Mouse (Mus musculus): ENCODE measurements around the gene Krt4. TPM values are rescaled to one million over a fixed set of nuclear protein-coding genes. Genes with fewer than 3 reads are reported as not detected.
A peak's percentile ranks its signal among the peaks of the same experiment; 100 is the strongest.

The Krt4 gene
- total RNA-seq, 2 experiments from 2014 or later: not detected

- Histone ChIP-seq H3K4me3 (peak overlapping the region; percentile 49), H3K27ac (no peak overlapping the region)
- no peak for TF ChIP-seq CTCF (IDR thresholded peaks at IDR 0.05)
- no peak for DNase-seq
- intact Hi-C loops (cut with DNase I): no loop called here
These were observed 5.1 kb upstream of the Krt4 start for GRCm38 (mm10) chr15:101929666-101930065.

GRCm38 (mm10) chr15:101929087-101929486 is 4.6 kb upstream of the Krt4 start:
- intact Hi-C loops (cut with DNase I): no loop called here
- H3K4me3 ChIP-seq: no peak overlapping the region
- DNase-seq: no peak
- no peak overlapping the region for H3K27ac ChIP-seq
- no peak for TF ChIP-seq CTCF (IDR thresholded peaks at IDR 0.05)

GRCm38 (mm10) chr15:101927340-101928080 is 3.0 kb upstream of the Krt4 start:
- intact Hi-C loops (cut with DNase I): no loop called here
- peak; percentile 42 for DNase-seq
- Histone ChIP-seq H3K4me3 (no peak overlapping the region), H3K27ac (no peak overlapping the region)
- TF ChIP-seq CTCF (IDR thresholded peaks at IDR 0.05): no peak

GRCm38 (mm10) chr15:101925041-101925440 is 506 bp upstream of the Krt4 start:
- no peak for TF ChIP-seq CTCF (IDR thresholded peaks at IDR 0.05)
- intact Hi-C loops (cut with DNase I): no loop called here
- no peak for DNase-seq
- Histone ChIP-seq H3K27ac (no peak overlapping the region), H3K4me3 (no peak overlapping the region)

GRCm38 (mm10) chr15:101922296-101922695 is 2.2 kb downstream of the Krt4 start:
- DNase-seq: no peak
- Histone ChIP-seq H3K27ac (no peak overlapping the region), H3K4me3 (no peak overlapping the region)
- TF ChIP-seq CTCF (IDR thresholded peaks at IDR 0.05): no peak
- intact Hi-C loops (cut with DNase I): no loop called here

DNA sequence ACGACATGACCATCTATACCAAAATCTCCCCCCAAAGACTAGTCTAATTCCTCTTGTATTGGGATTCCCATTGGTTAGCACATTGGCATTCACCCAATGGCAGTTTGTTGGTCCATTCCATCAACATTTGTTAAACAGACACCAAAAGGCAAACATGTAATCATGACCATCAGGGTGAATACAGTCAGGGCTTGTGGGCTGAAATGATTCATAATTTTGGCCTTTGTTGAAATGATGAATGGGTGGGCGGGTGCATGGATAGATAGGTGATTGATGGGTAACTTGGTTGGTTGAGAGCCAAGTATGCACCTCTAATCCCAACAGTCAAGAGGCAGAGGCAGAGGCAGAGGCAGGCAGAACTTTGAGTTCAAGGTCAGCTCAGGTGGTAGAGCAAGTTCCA is 8.5 kb downstream of the Krt4 start:
- intact Hi-C loops (cut with DNase I): no loop called here
- TF ChIP-seq CTCF (IDR thresholded peaks at IDR 0.05): no peak
- Histone ChIP-seq H3K4me3 (no peak overlapping the region), H3K27ac (no peak overlapping the region)
- DNase-seq: no peak

DNA sequence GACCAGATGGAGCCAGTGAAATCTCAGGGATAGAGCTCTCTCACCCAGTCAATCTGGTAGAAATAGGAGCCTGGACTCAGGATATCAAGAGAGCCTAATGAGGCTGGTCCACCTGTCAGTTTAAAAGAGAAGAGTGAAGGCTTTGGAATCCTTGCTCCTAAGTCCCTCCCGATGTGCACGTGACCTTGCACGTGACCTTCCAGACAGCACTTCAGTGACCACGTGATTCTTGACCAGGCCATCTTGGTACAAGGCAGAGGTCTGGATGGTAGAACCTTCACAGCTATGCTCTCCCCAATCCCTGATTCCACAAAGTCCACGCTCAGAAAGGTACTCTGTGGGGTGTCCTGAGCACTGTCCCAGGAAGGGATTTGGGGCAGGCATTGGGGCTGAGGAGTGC is 19.7 kb downstream of the Krt4 start:
- Histone ChIP-seq H3K4me3 (no peak overlapping the region), H3K27ac (no peak overlapping the region)
- no peak for DNase-seq
- intact Hi-C loops (cut with DNase I): no loop called here
- no peak for TF ChIP-seq CTCF (IDR thresholded peaks at IDR 0.05)

GRCm38 (mm10) chr15:101902171-101903149 is 22.1 kb downstream of the Krt4 start:
- intact Hi-C loops (cut with DNase I): no loop called here
- Histone ChIP-seq H3K27ac (no peak overlapping the region), H3K4me3 (no peak overlapping the region)
- DNase-seq: no peak
- peak; percentile 16; the same call in 1 of the 2 replicates for TF ChIP-seq CTCF (IDR thresholded peaks at IDR 0.05)

- no peak for TF ChIP-seq CTCF (IDR thresholded peaks at IDR 0.05)
- Histone ChIP-seq H3K27ac (no peak overlapping the region), H3K4me3 (no peak overlapping the region)
- intact Hi-C loops (cut with DNase I): no loop called here
- DNase-seq: no peak
These were observed 29.3 kb downstream of the Krt4 start for GRCm38 (mm10) chr15:101895216-101895615.

- no peak within 1 kb of the TSS for H3K4me3 ChIP-seq
- intact Hi-C loops (cut with DNase I): no loop called here
- TF ChIP-seq CTCF (IDR thresholded peaks at IDR 0.05): no peak
- no peak for DNase-seq
- no peak within 1 kb of the TSS for H3K27ac ChIP-seq
These were observed 31.7 kb downstream of the Krt4 start, which contains the start of gene Krt76 for GRCm38 (mm10) chr15:101892820-101893219. Krt76 (minus strand) TSS chr15:101892920.

GRCm38 (mm10) chr15:101879776-101880175 is 44.8 kb downstream of the Krt4 start:
- Histone ChIP-seq H3K27ac (no peak overlapping the region), H3K4me3 (no peak overlapping the region)
- intact Hi-C loops (cut with DNase I): no loop called here
- DNase-seq: no peak
- TF ChIP-seq CTCF (IDR thresholded peaks at IDR 0.05): no peak

GRCm38 (mm10) chr15:101878041-101878440 is 46.5 kb downstream of the Krt4 start:
- no peak overlapping the region for H3K4me3 ChIP-seq
- no peak for DNase-seq
- no peak overlapping the region for H3K27ac ChIP-seq
- intact Hi-C loops (cut with DNase I): no loop called here
- TF ChIP-seq CTCF (IDR thresholded peaks at IDR 0.05): no peak

GRCm38 (mm10) chr15:101874383-101874782 is 50.2 kb downstream of the Krt4 start:
- TF ChIP-seq CTCF (IDR thresholded peaks at IDR 0.05): no peak
- intact Hi-C loops (cut with DNase I): no loop called here
- H3K27ac ChIP-seq: no peak overlapping the region
- no peak overlapping the region for H3K4me3 ChIP-seq
- no peak for DNase-seq
